Mouse (Mus musculus): ENCODE measurements around the gene Xrcc5. TPM values are rescaled to one million over a fixed set of nuclear protein-coding genes. Genes with fewer than 3 reads are reported as not detected.

The Xrcc5 gene
- polyA plus RNA-seq, 1 experiment from 2014 or later = 39.2 TPM

- Histone ChIP-seq H3K27me3 (replicated peaks) (no peaks in the 10 kb centered on the region), H3K4me3 (replicated peaks) (no peak overlapping the region), H3K9me3 (no peaks in the 10 kb centered on the region), H3K9ac (no peak overlapping the region), H3K36me3 (peaks cover 6% of the 10 kb centered on the region; the same call in 1 of the 2 replicates), H3K4me2 (replicated peaks) (no peak overlapping the region), H3K4me1 (replicated peaks) (no peaks in the 10 kb centered on the region), H3K27ac (no peak overlapping the region)
- ATAC-seq = no peak
- WGBS = 64% methylated on average over 3 of the region's 3 CpGs
Measured at GRCm38 (mm10) chr1:72372913-72373312, 65.7 kb downstream of the Xrcc5 start.

DNA sequence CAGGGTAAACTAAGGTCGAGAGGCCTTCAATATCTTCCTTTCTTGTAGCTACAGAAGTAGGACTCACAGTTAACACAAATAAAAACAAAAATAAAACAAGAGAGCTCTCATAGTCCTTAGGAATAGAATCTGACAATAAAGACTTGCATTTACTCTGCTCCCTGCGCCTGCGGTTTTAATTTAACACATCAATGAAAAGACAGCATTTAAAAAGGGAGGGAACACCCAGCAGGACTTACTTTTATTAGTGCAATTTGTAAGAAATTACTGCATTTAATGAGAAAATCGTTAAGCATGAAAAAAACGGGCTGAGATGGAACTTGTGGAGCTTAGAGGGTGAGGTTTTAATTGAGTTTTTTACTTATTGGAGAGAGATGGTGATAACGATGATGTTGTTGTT lies 66.4 kb downstream of the Xrcc5 start:
- 83% methylated on average over 6 of the region's 6 CpGs for WGBS

GRCm38 (mm10) chr1:72374049-72374448 lies 66.8 kb downstream of the Xrcc5 start:
- ATAC-seq = no peak
- Histone ChIP-seq H3K4me2 (replicated peaks) (no peak overlapping the region), H3K27ac (no peak overlapping the region), H3K36me3 (peaks cover 6% of the 10 kb centered on the region; the same call in 1 of the 2 replicates), H3K4me3 (replicated peaks) (no peak overlapping the region), H3K27me3 (replicated peaks) (no peaks in the 10 kb centered on the region), H3K4me1 (replicated peaks) (no peaks in the 10 kb centered on the region), H3K9me3 (no peaks in the 10 kb centered on the region), H3K9ac (no peak overlapping the region)
- 83% methylated on average over 4 of the region's 4 CpGs for WGBS

More for the DNA sequence above, 66.4 kb downstream of the Xrcc5 start:
- no peak for ATAC-seq
- Histone ChIP-seq H3K27me3 (replicated peaks) (no peaks in the 10 kb centered on the region), H3K9me3 (no peaks in the 10 kb centered on the region), H3K4me2 (replicated peaks) (no peak overlapping the region), H3K4me3 (replicated peaks) (no peak overlapping the region), H3K36me3 (peaks cover 6% of the 10 kb centered on the region; the same call in 1 of the 2 replicates), H3K9ac (no peak overlapping the region), H3K27ac (no peak overlapping the region), H3K4me1 (replicated peaks) (no peaks in the 10 kb centered on the region)

DNA sequence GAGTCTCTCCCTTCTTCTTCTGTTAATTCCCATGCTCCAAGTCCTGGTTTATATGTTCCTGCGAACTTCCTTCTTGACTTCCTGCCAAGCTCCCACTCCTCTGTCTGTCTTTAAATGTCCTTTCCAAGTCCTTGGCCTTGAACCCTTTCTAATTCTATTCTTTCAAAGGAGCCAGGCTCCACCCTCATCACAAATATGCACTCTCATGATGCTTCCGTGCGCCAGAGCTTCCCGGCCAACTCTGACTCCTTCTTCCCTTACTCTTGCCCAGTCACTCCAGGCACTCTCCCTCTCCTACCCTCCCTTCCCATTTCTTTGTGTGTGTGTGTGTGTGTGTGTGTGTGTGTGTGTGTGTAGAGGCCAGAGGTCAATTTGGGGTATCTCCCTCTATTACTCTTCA lies 70.9 kb downstream of the Xrcc5 start:
- Histone ChIP-seq H3K9me3 (no peaks in the 10 kb centered on the region), H3K4me1 (replicated peaks) (no peaks in the 10 kb centered on the region), H3K27me3 (replicated peaks) (no peaks in the 10 kb centered on the region), H3K36me3 (no peaks in the 10 kb centered on the region), H3K4me2 (replicated peaks) (no peak overlapping the region), H3K9ac (no peak overlapping the region), H3K4me3 (replicated peaks) (no peak overlapping the region), H3K27ac (no peak overlapping the region)
- 70% methylated on average over 4 of the region's 4 CpGs for WGBS
- no peak for ATAC-seq

DNA sequence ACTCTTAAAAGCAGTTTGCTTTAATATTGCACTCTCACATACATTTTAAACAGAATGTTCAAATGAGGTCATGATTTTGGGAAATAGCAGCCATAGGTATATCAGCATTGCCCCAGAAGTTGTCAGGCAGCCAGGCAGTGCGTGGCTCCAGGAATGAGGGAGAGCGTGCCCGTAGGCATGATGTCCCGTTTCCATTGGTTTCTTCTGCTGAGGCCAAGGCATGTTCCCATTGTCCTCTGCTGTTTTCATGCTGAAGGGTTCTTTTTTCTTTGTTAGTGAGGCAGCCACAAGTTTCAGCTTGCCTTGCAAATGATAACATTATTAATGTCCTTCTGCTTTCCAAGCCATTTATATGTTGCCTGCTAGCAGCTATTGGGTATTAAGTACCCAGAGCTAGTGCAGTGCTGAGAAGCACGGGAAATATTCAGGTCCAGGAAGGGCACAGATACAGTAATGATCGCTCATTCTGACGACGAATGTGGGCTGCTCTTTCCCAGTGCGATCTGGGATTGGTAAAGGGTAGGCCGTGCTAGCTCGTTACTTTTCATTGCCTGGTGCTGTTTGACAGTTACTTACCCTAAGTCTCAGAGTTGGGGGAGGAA lies 72.6 kb downstream of the Xrcc5 start:
- no peaks in the 10 kb centered on the region for H3K4me1 ChIP-seq (replicated peaks)
- 96% methylated on average over 11 of the region's 11 CpGs for WGBS
- no peak overlapping the region for H3K4me3 ChIP-seq (replicated peaks)
- H3K27me3 ChIP-seq (replicated peaks) = no peaks in the 10 kb centered on the region
- no peak overlapping the region for H3K4me2 ChIP-seq (replicated peaks)
- no peak for ATAC-seq
- H3K27ac ChIP-seq = no peak overlapping the region
- no peak overlapping the region for H3K9ac ChIP-seq
- H3K36me3 ChIP-seq = no peaks in the 10 kb centered on the region
- H3K9me3 ChIP-seq = no peaks in the 10 kb centered on the region

- no peak for ATAC-seq
- no peaks in the 10 kb centered on the region for H3K36me3 ChIP-seq
- 99% methylated on average over 3 of the region's 3 CpGs for WGBS
- H3K9me3 ChIP-seq = no peaks in the 10 kb centered on the region
- no peak overlapping the region for H3K27ac ChIP-seq
- no peak overlapping the region for H3K4me3 ChIP-seq (replicated peaks)
- H3K9ac ChIP-seq = no peak overlapping the region
- H3K4me2 ChIP-seq (replicated peaks) = no peak overlapping the region
- no peaks in the 10 kb centered on the region for H3K4me1 ChIP-seq (replicated peaks)
- H3K27me3 ChIP-seq (replicated peaks) = no peaks in the 10 kb centered on the region
Measured at GRCm38 (mm10) chr1:72380544-72380943, 73.3 kb downstream of the Xrcc5 start.

DNA sequence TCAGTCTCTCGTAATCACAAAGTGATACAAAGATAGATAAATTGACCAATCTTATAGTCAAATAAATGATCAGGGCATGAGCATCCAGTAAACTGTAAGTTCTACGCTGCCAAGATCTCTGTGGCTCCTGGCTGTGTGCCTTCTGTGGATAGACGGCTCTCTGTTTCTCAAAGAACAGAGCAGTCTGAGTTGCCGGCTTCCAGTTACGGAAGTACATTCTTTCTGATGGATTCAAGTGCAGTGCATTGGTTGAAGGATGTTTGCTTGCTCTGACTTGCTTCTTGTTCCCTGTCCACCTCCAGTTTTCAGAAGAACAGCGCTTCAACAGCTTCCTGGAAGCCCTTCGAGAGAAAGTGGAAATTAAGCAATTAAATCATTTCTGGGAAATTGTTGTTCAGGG lies 75.8 kb downstream of the Xrcc5 start:
- H3K36me3 ChIP-seq = no peaks in the 10 kb centered on the region
- no peak for ATAC-seq
- H3K9ac ChIP-seq = no peak overlapping the region
- no peak overlapping the region for H3K27ac ChIP-seq
- H3K4me3 ChIP-seq (replicated peaks) = no peak overlapping the region
- 77% methylated on average over 7 of the region's 7 CpGs for WGBS
- no peaks in the 10 kb centered on the region for H3K27me3 ChIP-seq (replicated peaks)
- H3K4me2 ChIP-seq (replicated peaks) = no peak overlapping the region
- no peaks in the 10 kb centered on the region for H3K9me3 ChIP-seq
- no peaks in the 10 kb centered on the region for H3K4me1 ChIP-seq (replicated peaks)

DNA sequence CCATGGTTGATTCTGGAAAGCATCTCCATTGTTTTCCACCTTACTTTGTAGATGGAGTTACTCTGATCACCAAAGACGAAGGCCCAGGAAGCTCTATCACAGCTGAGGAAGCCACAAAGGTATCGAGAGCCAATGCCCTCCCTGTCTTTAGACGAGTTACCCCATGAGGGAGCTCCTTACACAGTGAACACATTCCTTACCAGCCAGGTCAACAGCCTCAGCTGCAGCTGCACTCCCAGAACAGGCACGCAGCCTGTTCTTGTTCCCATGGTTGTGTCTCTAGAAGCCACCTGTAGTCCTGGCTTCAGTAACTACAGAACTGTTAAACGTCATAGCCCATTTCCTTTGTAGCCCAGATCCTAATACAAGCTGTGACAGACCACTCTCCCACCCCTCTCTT lies 76.4 kb downstream of the Xrcc5 start:
- Histone ChIP-seq H3K9ac (no peak overlapping the region), H3K4me3 (replicated peaks) (no peak overlapping the region), H3K9me3 (no peaks in the 10 kb centered on the region), H3K27me3 (replicated peaks) (no peaks in the 10 kb centered on the region), H3K4me2 (replicated peaks) (no peak overlapping the region), H3K36me3 (no peaks in the 10 kb centered on the region), H3K27ac (no peak overlapping the region), H3K4me1 (replicated peaks) (no peaks in the 10 kb centered on the region)
- ATAC-seq = no peak
- WGBS = 82% methylated on average over 5 of the region's 5 CpGs

DNA sequence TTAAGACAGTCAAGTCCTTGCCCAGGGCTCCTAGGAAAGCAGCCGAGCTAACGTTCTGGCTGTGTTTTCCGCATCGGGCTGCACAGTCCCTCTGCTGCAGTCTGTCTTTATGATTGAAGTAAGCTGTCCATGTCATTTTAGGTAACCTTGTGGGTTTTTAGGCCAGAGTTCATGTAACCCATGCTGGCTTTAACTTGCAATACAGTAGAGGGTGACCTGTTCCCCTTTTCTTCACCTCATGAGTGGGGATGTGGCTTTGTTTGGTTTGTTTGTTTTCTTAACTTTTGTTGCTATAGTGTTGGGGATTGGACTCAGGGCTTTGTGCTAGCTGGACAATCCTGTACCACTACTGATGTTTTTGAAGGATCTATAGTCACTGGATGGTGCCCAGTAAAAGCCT lies 83.2 kb downstream of the Xrcc5 start:
- no peak overlapping the region for H3K27ac ChIP-seq
- WGBS = 86% methylated on average over 4 of the region's 4 CpGs
- no peaks in the 10 kb centered on the region for H3K9me3 ChIP-seq
- ATAC-seq = no peak
- no peaks in the 10 kb centered on the region for H3K4me1 ChIP-seq (replicated peaks)
- no peak overlapping the region for H3K4me2 ChIP-seq (replicated peaks)
- H3K36me3 ChIP-seq = 0 out of 2 replicates have a peak, but pooled peaks cover 1% of the 10 kb centered on the region
- H3K4me3 ChIP-seq (replicated peaks) = no peak overlapping the region
- H3K27me3 ChIP-seq (replicated peaks) = no peaks in the 10 kb centered on the region
- no peak overlapping the region for H3K9ac ChIP-seq

- Histone ChIP-seq H3K36me3 (0 out of 2 replicates have a peak, but pooled peaks cover 4% of the 10 kb centered on the region), H3K4me1 (replicated peaks) (no peaks in the 10 kb centered on the region), H3K27ac (no peak overlapping the region), H3K4me2 (replicated peaks) (no peak overlapping the region), H3K9me3 (no peaks in the 10 kb centered on the region), H3K27me3 (replicated peaks) (no peaks in the 10 kb centered on the region), H3K4me3 (replicated peaks) (no peak overlapping the region), H3K9ac (no peak overlapping the region)
- 71% methylated on average over 8 of the region's 8 CpGs for WGBS
- peak; percentile 66; the same call in 1 of the 2 replicates for ATAC-seq
Measured at GRCm38 (mm10) chr1:72399720-72400401, 92.6 kb downstream of the Xrcc5 start.

DNA sequence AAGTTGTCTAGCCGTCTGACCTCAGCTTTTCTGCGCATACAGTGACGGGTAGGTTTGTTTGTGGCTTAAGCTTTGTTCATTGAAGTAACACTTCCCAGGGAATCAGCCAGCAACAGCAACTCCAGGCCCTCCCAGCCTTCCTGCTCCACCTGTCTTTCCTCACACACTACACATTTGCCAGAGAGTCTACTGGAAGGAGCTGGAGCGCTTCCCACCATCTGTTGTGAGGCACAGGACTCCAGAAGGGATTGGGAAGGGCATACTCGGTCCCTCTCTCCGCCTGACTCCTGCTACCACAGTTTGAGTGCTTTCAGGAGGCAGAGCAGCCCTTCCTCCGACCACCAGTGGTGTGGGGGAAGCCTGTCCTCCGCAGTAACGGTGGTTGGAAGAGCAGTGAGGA lies 93.4 kb downstream of the Xrcc5 start:
- 74% methylated on average over 9 of the region's 9 CpGs for WGBS
- ATAC-seq = 0 out of 2 replicates have a peak, but pooled peaks have one; percentile 23

DNA sequence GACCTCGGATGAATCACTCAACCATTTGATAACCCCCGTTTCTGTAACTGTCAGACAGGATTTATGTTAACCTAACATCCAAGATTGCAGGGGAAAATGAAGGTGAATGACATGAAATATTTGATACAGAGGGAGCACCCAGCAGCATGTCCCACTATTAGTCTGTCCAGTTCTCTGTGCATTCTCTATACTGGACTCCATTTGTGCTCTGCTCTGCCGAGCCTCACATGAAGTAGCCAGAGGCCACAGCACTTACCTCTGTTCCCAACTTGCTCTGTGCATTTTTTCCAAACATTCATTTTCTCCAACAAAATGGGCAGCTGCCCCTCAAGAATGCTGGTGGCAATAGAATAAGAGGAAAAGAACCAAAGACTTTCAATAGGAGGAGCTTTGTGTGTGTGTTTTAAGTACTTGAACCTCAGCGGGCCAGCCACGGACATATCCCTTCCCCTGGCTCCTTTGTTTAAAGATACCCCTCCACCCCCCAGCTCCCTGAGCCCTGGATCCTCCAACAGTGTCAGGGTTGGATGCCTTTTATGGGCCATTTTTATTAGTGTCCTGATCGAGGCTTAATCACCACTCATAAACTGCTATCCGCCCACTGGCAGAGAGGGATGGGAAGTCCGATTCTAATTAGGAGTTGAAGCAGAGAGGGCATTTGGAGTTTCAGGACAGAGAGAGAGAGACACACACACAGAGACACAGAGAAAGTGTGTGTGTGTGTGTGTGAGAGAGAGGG lies 94.3 kb downstream of the Xrcc5 start:
- Histone ChIP-seq H3K4me3 (replicated peaks) (no peak overlapping the region), H3K9ac (no peak overlapping the region), H3K4me2 (replicated peaks) (no peak overlapping the region), H3K4me1 (replicated peaks) (no peaks in the 10 kb centered on the region), H3K27ac (no peak overlapping the region), H3K36me3 (no peaks in the 10 kb centered on the region), H3K9me3 (no peaks in the 10 kb centered on the region), H3K27me3 (replicated peaks) (no peaks in the 10 kb centered on the region)
- ATAC-seq = no peak
- WGBS = 59% methylated on average over 8 of the region's 8 CpGs

More for the DNA sequence above, 93.4 kb downstream of the Xrcc5 start:
- H3K4me3 ChIP-seq (replicated peaks) = no peak overlapping the region
- no peaks in the 10 kb centered on the region for H3K27me3 ChIP-seq (replicated peaks)
- no peaks in the 10 kb centered on the region for H3K4me1 ChIP-seq (replicated peaks)
- H3K27ac ChIP-seq = no peak overlapping the region
- H3K36me3 ChIP-seq = 0 out of 2 replicates have a peak, but pooled peaks cover 1% of the 10 kb centered on the region
- no peak overlapping the region for H3K9ac ChIP-seq
- no peaks in the 10 kb centered on the region for H3K9me3 ChIP-seq
- no peak overlapping the region for H3K4me2 ChIP-seq (replicated peaks)
